Mouse (Mus musculus) liver, adult 2 months (tissue): Measurements from ENCODE around the gene Igfals. TPM values are rescaled to one million over a fixed set of nuclear protein-coding genes. Genes with fewer than 3 reads are reported as not detected.
A peak's percentile ranks its signal among the peaks of the same experiment; 100 is the strongest.

ENCODE experiments used
- DNase-seq: peaks from one replicate; pipeline ENCODE4 v3.0.0-alpha.2; 2011; ENCODE audit warnings: low read depth, low spot score; ENCODE audit errors: extremely low read depth
- H3K27ac ChIP-seq: fragments of 200-500 bp; replicated peaks from 2 replicates; pipeline ENCODE4 v1.5.1; 2012; ENCODE audit warnings: low read depth, mild to moderate bottlenecking, control low read depth, inconsistent platforms, low read length; ENCODE audit not compliant: insufficient read depth
- H3K27me3 ChIP-seq: fragments of 200-500 bp; 2 replicates; pipeline ENCODE4 v1.6.1; 2012; ENCODE audit warnings: mild to moderate bottlenecking, moderate library complexity, low read length, inconsistent platforms; ENCODE audit not compliant: control insufficient read depth, insufficient read depth
- H3K36me3 ChIP-seq: fragments of 200-500 bp; 2 replicates; pipeline ENCODE4 v1.6.1; 2012; ENCODE audit warnings: low read length, inconsistent platforms; ENCODE audit not compliant: control insufficient read depth, insufficient read depth
- H3K4me1 ChIP-seq: fragments of 200-500 bp; 2 replicates; pipeline ENCODE4 v1.6.1; 2011; ENCODE audit warnings: low read length; ENCODE audit not compliant: control insufficient read depth, insufficient read depth
- H3K4me3 ChIP-seq: fragments of 200-500 bp; 2 replicates; pipeline ENCODE4 v1.5.1; 2011; ENCODE audit warnings: low read depth, mild to moderate bottlenecking, control low read depth, low read length, moderate library complexity; ENCODE audit not compliant: insufficient read depth
- H3K79me2 ChIP-seq: fragments of 200-500 bp; 2 replicates; pipeline ENCODE4 v1.6.1; 2012; ENCODE audit warnings: inconsistent platforms, mild to moderate bottlenecking, low read length, moderate library complexity; ENCODE audit not compliant: control insufficient read depth, insufficient read depth
- H3K9ac ChIP-seq: fragments of 200-500 bp; 2 replicates; pipeline ENCODE4 v1.6.1; 2012; ENCODE audit warnings: low read depth, mild to moderate bottlenecking, control low read depth, inconsistent platforms, low read length
- CTCF ChIP-seq: fragments of 200-500 bp; IDR thresholded peaks from 2 replicates; pipeline ENCODE4 v1.5.1; 2011; ENCODE audit warnings: low read depth, low read length, control low read depth
- POLR2A ChIP-seq: fragments of 200-500 bp; IDR thresholded peaks from 2 replicates; pipeline ENCODE4 v1.6.1; 2011; ENCODE audit warnings: low read length, control low read depth; ENCODE audit not compliant: insufficient read depth; ENCODE audit errors: extremely low read depth
- WGBS: fragments of 180-500 bp; shearing (Covaris S2); methylation state at CpG from one replicate; pipeline ENCODE4 v1.1.7; 2018; 5-methylcytosine and 5-hydroxymethylcytosine counted together
- polyA plus RNA-seq: library from polyadenylated mRNA; depleted of rRNA; stranded (reverse); fragments of >200 nt; gene quantifications from 2 replicates; pipeline ENCODE4 v1.2.3, GENCODE M21; 2012
- total RNA-seq: library from RNA; depleted of rRNA; stranded (reverse); fragments of >200 nt; gene quantifications from 2 replicates; pipeline ENCODE4 v1.2.3, GENCODE M21; 2014

The Igfals gene
- total and polyA plus RNA-seq, 2 experiments = 112 to 369 TPM

DNA sequence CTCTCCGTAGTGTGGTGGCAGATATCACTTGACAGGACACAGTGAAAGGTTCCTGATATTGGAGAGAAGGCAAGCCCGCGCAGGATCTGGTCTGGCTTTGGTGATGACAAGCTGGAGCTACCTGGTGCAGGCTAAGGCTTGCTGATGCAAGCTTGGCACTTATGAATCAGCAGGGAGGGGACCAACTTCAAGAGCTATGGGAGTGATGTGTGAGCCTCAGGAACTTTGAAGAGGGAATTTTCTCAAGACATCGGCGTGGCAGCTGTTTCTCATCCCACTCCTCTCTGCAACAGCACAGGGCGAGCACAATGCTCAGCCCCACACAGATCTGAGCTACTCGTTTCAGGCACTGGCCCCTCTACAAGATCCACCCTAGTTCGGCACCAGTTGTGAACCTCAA, 26.0 kb upstream of the Igfals start, which contains the start of gene Hagh:
TSS of gene Hagh (plus strand) at position 302 of the 400 bp plus-strand sequence.
- TF ChIP-seq CTCF (no peak), POLR2A (no peak)
- H3K4me1 ChIP-seq = peaks cover 2% of the 10 kb centered on the region; the same call in 1 of the 2 replicates
- H3K4me3 ChIP-seq = no peak within 1 kb of the TSS
- H3K36me3 ChIP-seq = peaks cover 2% of the 10 kb centered on the region; the same call in 1 of the 2 replicates
- no peaks in the 10 kb centered on the region; the same call in 1 of the 2 replicates for H3K79me2 ChIP-seq
- 81% methylated on average over 8 of the region's 8 CpGs for WGBS
- no peak within 1 kb of the TSS for H3K27ac ChIP-seq
- no peak for DNase-seq
- H3K27me3 ChIP-seq = no peaks in the 10 kb centered on the region
- no peak within 1 kb of the TSS for H3K9ac ChIP-seq

DNA sequence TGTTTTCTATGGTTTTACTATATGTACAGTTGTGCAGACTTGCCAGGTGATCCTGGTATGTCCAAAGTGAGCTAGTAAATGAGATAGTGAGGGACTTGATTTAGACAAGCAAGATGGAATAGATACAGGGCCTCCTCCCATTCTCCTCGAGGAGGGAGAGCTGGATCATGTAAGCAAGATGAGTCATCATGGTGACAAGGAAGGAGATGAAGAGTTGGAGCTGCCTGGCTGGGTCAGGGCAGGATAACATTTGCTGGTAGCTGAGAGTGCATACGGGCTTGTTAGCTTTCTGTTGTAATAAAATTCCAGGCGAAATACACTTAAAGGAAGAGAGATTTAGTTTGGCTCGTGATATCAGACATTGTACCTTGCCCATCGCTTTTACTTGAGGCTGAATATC, 25.5 kb upstream of the Igfals start:
- no peak overlapping the region for H3K27ac ChIP-seq
- H3K4me3 ChIP-seq = no peak overlapping the region
- no peak overlapping the region for H3K9ac ChIP-seq
- H3K4me1 ChIP-seq = peaks cover 2% of the 10 kb centered on the region; the same call in 1 of the 2 replicates
- no peak for TF ChIP-seq CTCF
- no peak for TF ChIP-seq POLR2A
- DNase-seq = no peak
- WGBS = 60% methylated on average over 5 of the region's 5 CpGs
- no peaks in the 10 kb centered on the region; the same call in 1 of the 2 replicates for H3K79me2 ChIP-seq
- H3K27me3 ChIP-seq = no peaks in the 10 kb centered on the region
- peaks cover 2% of the 10 kb centered on the region; the same call in 1 of the 2 replicates for H3K36me3 ChIP-seq

DNA sequence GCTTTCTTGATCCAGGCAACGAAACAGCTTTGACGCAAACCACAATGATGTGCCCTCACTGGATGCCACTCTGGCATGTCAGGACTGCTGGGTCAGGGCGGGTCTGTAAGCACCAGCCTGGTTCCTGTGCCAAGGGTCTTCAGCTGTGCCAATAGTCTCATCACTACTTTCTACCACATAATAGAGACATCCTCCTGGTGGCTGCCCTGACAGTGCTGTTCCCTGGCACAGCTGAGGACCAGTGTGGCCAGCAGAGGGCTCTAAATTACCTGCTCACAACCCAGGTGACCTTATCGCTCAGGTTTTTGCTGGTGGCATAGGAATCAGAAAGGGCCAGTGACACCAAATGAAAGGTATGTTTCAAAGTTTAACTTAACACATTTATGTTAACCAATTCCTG, 24.7 kb upstream of the Igfals start:
- DNase-seq = peak; percentile 87

DNA sequence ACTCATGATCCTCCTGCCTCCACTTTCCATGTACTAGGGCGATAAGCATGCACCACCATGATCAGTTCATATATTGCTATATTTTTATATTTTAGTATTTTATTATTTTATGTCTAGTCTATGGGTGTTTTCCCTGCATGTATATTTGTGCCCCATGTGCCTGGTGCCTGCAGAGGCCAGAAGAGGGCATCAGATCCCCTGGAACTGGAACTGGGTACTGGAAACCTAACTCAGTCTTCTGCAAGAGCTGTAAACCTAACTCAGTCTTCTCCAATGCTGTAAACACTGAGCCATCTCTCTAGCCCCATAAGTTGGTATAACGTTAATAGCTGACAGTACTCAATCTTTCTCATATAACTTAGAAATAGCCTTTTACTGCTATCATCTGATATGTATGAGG, 23.2 kb upstream of the Igfals start:
- 47% methylated on average over 2 of the region's 2 CpGs for WGBS
- DNase-seq = peak; percentile 64

More for the DNA sequence above, 24.7 kb upstream of the Igfals start:
- Histone ChIP-seq H3K9ac (no peak overlapping the region), H3K36me3 (peaks cover 2% of the 10 kb centered on the region; the same call in 1 of the 2 replicates), H3K27ac (no peak overlapping the region), H3K4me3 (no peak overlapping the region), H3K79me2 (no peaks in the 10 kb centered on the region; the same call in 1 of the 2 replicates), H3K4me1 (peaks cover 3% of the 10 kb centered on the region; the same call in 1 of the 2 replicates), H3K27me3 (no peaks in the 10 kb centered on the region)
- 13% methylated on average over 4 of the region's 4 CpGs for WGBS
- TF ChIP-seq CTCF (peak; percentile 93), POLR2A (no peak)

DNA sequence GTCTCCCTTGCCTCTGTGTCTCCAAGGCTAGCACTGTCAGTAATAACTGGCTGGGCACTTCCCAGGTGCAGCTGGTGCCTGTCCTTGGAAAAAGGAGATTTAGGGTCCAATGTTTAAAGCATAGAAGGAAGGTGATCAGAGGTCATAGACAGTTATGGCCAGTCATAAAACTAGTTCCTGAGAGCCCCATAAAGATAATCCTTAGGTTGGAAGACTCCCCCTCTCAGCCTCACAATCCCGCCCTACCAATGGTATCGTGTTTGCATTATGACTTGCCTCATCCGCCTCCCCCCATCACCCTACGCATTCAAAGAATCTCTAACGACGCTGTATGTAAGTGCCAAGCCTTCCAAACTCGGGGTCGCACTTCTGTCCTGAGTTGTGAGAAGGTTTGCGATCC, 21.3 kb upstream of the Igfals start:
- H3K4me3 ChIP-seq = no peak overlapping the region
- H3K4me1 ChIP-seq = peaks cover 6% of the 10 kb centered on the region
- no peak overlapping the region for H3K9ac ChIP-seq
- TF ChIP-seq POLR2A (no peak), CTCF (no peak)
- H3K36me3 ChIP-seq = no peaks in the 10 kb centered on the region
- no peaks in the 10 kb centered on the region for H3K27me3 ChIP-seq
- no peak for DNase-seq
- WGBS = 79% methylated on average over 9 of the region's 9 CpGs
- H3K79me2 ChIP-seq = no peaks in the 10 kb centered on the region; the same call in 1 of the 2 replicates
- no peak overlapping the region; the same call in 1 of the 2 replicates for H3K27ac ChIP-seq

More for the DNA sequence above, 23.2 kb upstream of the Igfals start:
- Histone ChIP-seq H3K27ac (no peak overlapping the region), H3K4me1 (peaks cover 6% of the 10 kb centered on the region), H3K36me3 (peaks cover 2% of the 10 kb centered on the region; the same call in 1 of the 2 replicates), H3K4me3 (no peak overlapping the region), H3K9ac (no peak overlapping the region), H3K79me2 (no peaks in the 10 kb centered on the region; the same call in 1 of the 2 replicates), H3K27me3 (no peaks in the 10 kb centered on the region)
- no peak for TF ChIP-seq POLR2A
- TF ChIP-seq CTCF = peak; percentile 71

DNA sequence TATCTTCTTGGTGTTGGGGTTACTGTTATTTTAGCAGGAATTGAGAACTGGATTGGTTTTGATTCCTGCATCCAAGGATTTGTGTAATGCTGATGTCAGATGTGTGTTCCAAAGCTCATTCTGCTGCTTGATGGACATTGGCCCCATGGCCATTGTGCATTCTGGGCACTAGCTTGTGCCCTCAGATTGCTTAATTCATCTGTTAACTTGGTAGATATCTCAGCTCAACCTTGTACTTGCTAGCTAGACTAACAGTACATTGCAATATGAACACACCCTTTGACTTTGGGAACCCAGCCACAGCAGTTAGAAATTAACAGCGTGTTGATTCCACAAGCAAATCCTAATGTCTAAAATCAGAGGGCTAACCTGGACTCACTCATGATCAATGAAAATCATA, 18.4 kb upstream of the Igfals start:
- Histone ChIP-seq H3K27ac (peak overlapping the region; percentile 91), H3K36me3 (no peaks in the 10 kb centered on the region; the same call in 1 of the 2 replicates), H3K9ac (no peak overlapping the region), H3K4me1 (peaks cover 4% of the 10 kb centered on the region), H3K4me3 (no peak overlapping the region), H3K27me3 (no peaks in the 10 kb centered on the region), H3K79me2 (peaks cover 13% of the 10 kb centered on the region; the same call in 1 of the 2 replicates)
- 15% methylated on average over 1 of the region's 1 CpGs for WGBS
- peak; percentile 100 for DNase-seq
- TF ChIP-seq CTCF (no peak), POLR2A (no peak)
